Mouse (Mus musculus) kidney, postnatal 10 days (tissue): ENCODE measurements at regions not wholly inside any gene's neighbourhood (a gene's known extent, or its start where the extent isn't known, plus 50 kb on each side); places are given as distances from the start of the nearest gene placed in this dataset.

Source experiments
- DNase-seq: peaks from one replicate; pipeline ENCODE4 v3.0.0; 2021; ENCODE audit warnings: mixed read lengths

- no peak for DNase-seq
Measured at GRCm38 (mm10) chr16:77684521-77684920, 82.6 kb upstream of the Gm11146 start.

GRCm38 (mm10) chr16:77679234-77679633 is 77.3 kb upstream of the Gm11146 start:
- no peak for DNase-seq

- DNase-seq: no peak
Measured at GRCm38 (mm10) chr16:77676805-77677204, 74.9 kb upstream of the Gm11146 start.

GRCm38 (mm10) chr16:77675885-77676597 is 74.1 kb upstream of the Gm11146 start:
- DNase-seq: no peak

- DNase-seq: no peak
Measured at GRCm38 (mm10) chr16:77671253-77671652, 69.4 kb upstream of the Gm11146 start.

GRCm38 (mm10) chr16:77665781-77666180 is 63.9 kb upstream of the Gm11146 start:
- DNase-seq: no peak

- DNase-seq: no peak
Measured at GRCm38 (mm10) chr16:77662107-77662518, 60.2 kb upstream of the Gm11146 start.

- DNase-seq: no peak
Measured at GRCm38 (mm10) chr16:77653306-77653705, 51.4 kb upstream of the Gm11146 start.
